Mouse (Mus musculus) liver, postnatal 0 days (tissue): ENCODE measurements around the gene Nsmce1. TPM values are rescaled to one million over a fixed set of nuclear protein-coding genes. Genes with fewer than 3 reads are reported as not detected.

Source experiments
- ATAC-seq: fragments of 200-750 bp; cut with Nextera tagmentation; 2 replicates; pipeline ENCODE4 v1.8.0; 2017; ENCODE audit warnings: mild to moderate bottlenecking, moderate library complexity
- DNase-seq: peaks from one replicate; pipeline ENCODE4 v3.0.0-alpha.2; 2016
- H3K27ac ChIP-seq: fragments of 300-500 bp; sonication (generic); 2 replicates; pipeline ENCODE4 v1.5.1; 2014; ENCODE audit warnings: antibody characterized with exemption, moderate library complexity, mild to moderate bottlenecking, low read depth
- H3K27me3 ChIP-seq: fragments of 300-500 bp; sonication (generic); 2 replicates; pipeline ENCODE4 v1.6.1; 2014; ENCODE audit warnings: low read length, control low read depth, mixed read lengths; ENCODE audit not compliant: insufficient read depth
- H3K36me3 ChIP-seq: fragments of 300-500 bp; sonication (generic); replicated peaks from 2 replicates; pipeline ENCODE4 v1.6.1; 2014; ENCODE audit warnings: mild to moderate bottlenecking, control low read depth, low read length, moderate library complexity, mixed read lengths; ENCODE audit not compliant: insufficient read depth
- H3K4me1 ChIP-seq: fragments of 300-500 bp; sonication (generic); 2 replicates; pipeline ENCODE4 v1.6.1; 2014; ENCODE audit warnings: antibody characterized with exemption, mild to moderate bottlenecking, control low read depth; ENCODE audit not compliant: insufficient read depth
- H3K4me2 ChIP-seq: fragments of 300-500 bp; sonication (generic); 2 replicates; pipeline ENCODE4 v1.6.1; 2014; ENCODE audit warnings: low read depth, mild to moderate bottlenecking, low read length, moderate library complexity, mixed read lengths
- H3K4me3 ChIP-seq: fragments of 300-500 bp; sonication (generic); 2 replicates; pipeline ENCODE4 v1.5.1; 2014; ENCODE audit warnings: low read depth, low read length
- H3K9ac ChIP-seq: fragments of 300-500 bp; sonication (generic); replicated peaks from 2 replicates; pipeline ENCODE4 v1.6.1; 2014; ENCODE audit warnings: mild to moderate bottlenecking, moderate library complexity
- H3K9me3 ChIP-seq: fragments of 300-500 bp; sonication (generic); 2 replicates; pipeline ENCODE4 v1.6.1; 2016; ENCODE audit warnings: mild to moderate bottlenecking, control low read depth, low read length, mixed read lengths
- CTCF ChIP-seq: sonication (generic); IDR thresholded peaks from 2 replicates; pipeline ENCODE4 v1.5.1; 2016; ENCODE audit warnings: antibody characterized with exemption, low read depth
- EP300 ChIP-seq: IDR thresholded peaks from 2 replicates; pipeline ENCODE4 v1.6.1; 2016; ENCODE audit warnings: antibody characterized with exemption, low read depth, mild to moderate bottlenecking
- WGBS: fragments of 180-500 bp; shearing (Covaris S2); extraction: QIAGEN DNeasy Blood & Tissue Kit; methylation state at CpG from one replicate; pipeline ENCODE4 v1.1.7; 2014; ENCODE audit not compliant: insufficient replicate concordance; 5-methylcytosine and 5-hydroxymethylcytosine counted together
- polyA plus RNA-seq: library from polyadenylated mRNA; unstranded; fragments of >200 nt; fragmentation: Nextera tagmentation; extraction: Ambion mirVana; gene quantifications from 2 replicates; pipeline ENCODE4 v1.2.1, GENCODE M21; 2015

The Nsmce1 gene
- polyA plus RNA-seq, 1 experiment from 2014 or later: 49.2 TPM

GRCm38 (mm10) chr7:125519715-125520114, 28.3 kb upstream of the Nsmce1 start:
- WGBS: 53% methylated on average over 3 of the region's 3 CpGs
- DNase-seq: no peak

GRCm38 (mm10) chr7:125517470-125517869, 26.1 kb upstream of the Nsmce1 start:
- H3K27ac ChIP-seq: no peak overlapping the region
- 0 out of 2 replicates have a peak, but pooled peaks cover 2% of the 10 kb centered on the region for H3K9me3 ChIP-seq
- DNase-seq: no peak
- H3K36me3 ChIP-seq: no peaks in the 10 kb centered on the region
- TF ChIP-seq EP300 (no peak), CTCF (no peak)
- no peaks in the 10 kb centered on the region for H3K27me3 ChIP-seq
- 87% methylated on average over 6 of the region's 6 CpGs for WGBS
- H3K4me2 ChIP-seq: no peak overlapping the region
- ATAC-seq: no peak
- H3K4me1 ChIP-seq: peaks cover 32% of the 10 kb centered on the region
- no peak overlapping the region for H3K9ac ChIP-seq
- no peak overlapping the region for H3K4me3 ChIP-seq

More at GRCm38 (mm10) chr7:125519715-125520114, 28.3 kb upstream of the Nsmce1 start:
- peaks cover 40% of the 10 kb centered on the region for H3K4me1 ChIP-seq
- no peak overlapping the region for H3K4me2 ChIP-seq
- H3K4me3 ChIP-seq: no peak overlapping the region
- no peaks in the 10 kb centered on the region for H3K9me3 ChIP-seq
- no peaks in the 10 kb centered on the region for H3K27me3 ChIP-seq
- TF ChIP-seq CTCF (no peak), EP300 (no peak)
- no peak overlapping the region for H3K27ac ChIP-seq
- H3K9ac ChIP-seq: no peak overlapping the region
- H3K36me3 ChIP-seq: no peaks in the 10 kb centered on the region
- ATAC-seq: no peak

GRCm38 (mm10) chr7:125516723-125517122, 25.3 kb upstream of the Nsmce1 start:
- peak; percentile 89 for TF ChIP-seq EP300
- TF ChIP-seq CTCF: no peak
- Histone ChIP-seq H3K9ac (no peak overlapping the region), H3K36me3 (no peaks in the 10 kb centered on the region), H3K4me2 (0 out of 2 replicates have a peak overlapping the region, but pooled peaks have one; percentile 22), H3K27me3 (no peaks in the 10 kb centered on the region), H3K9me3 (0 out of 2 replicates have a peak, but pooled peaks cover 2% of the 10 kb centered on the region), H3K4me3 (no peak overlapping the region), H3K27ac (peak overlapping the region; percentile 22; the same call in 1 of the 2 replicates), H3K4me1 (peaks cover 31% of the 10 kb centered on the region)
- WGBS: 52% methylated on average over 8 of the region's 8 CpGs
- peak; percentile 82 for ATAC-seq
- DNase-seq: no peak

DNA sequence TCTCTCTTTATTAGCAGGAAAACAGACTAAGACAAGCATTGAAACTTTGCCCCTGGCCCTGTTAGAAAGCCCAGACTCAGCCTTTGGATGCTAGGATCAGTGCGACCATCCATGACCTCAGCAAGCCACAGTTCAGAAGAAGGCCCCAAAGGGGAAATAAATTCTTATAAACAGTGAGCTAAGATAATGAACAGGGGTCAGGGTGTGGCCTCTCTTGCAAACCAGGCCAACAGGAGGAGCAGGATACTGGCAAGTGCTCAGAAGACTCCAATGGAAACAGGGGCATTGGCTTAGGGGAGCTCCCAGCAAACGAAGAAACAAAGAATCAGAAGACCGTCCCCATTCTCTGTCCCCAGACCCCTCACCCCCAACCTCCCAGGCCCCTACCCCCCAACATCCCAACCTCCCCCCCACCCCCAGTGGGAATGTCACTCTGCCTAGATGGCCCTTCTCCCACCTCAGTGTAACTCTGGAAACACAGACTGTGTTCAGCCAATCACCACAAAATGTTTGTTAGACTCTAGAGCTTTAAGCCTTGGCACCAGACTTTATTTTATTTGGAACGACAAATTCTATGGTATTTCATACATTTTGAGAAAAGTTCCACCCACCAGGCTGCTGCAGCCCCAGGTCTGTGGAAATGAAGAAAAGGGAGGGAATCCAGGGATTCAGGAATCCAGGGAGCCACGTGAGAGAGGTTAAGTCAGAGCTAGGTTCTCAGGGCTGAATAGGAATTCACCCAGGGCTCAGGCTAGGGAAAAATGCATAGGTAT, 23.9 kb upstream of the Nsmce1 start:
- Histone ChIP-seq H3K36me3 (no peaks in the 10 kb centered on the region), H3K4me1 (peaks cover 38% of the 10 kb centered on the region), H3K4me3 (no peak overlapping the region), H3K9me3 (0 out of 2 replicates have a peak, but pooled peaks cover 2% of the 10 kb centered on the region), H3K4me2 (no peak overlapping the region), H3K27ac (peak overlapping the region; percentile 22; the same call in 1 of the 2 replicates), H3K9ac (no peak overlapping the region), H3K27me3 (no peaks in the 10 kb centered on the region)
- TF ChIP-seq CTCF: no peak
- no peak for TF ChIP-seq EP300
- ATAC-seq: no peak
- DNase-seq: no peak
- 79% methylated on average over 5 of the region's 5 CpGs for WGBS

- H3K9me3 ChIP-seq: 0 out of 2 replicates have a peak, but pooled peaks cover 2% of the 10 kb centered on the region
- peaks cover 28% of the 10 kb centered on the region for H3K4me1 ChIP-seq
- no peak overlapping the region for H3K27ac ChIP-seq
- no peaks in the 10 kb centered on the region for H3K27me3 ChIP-seq
- H3K4me2 ChIP-seq: no peak overlapping the region
- no peak overlapping the region for H3K4me3 ChIP-seq
- H3K36me3 ChIP-seq: no peaks in the 10 kb centered on the region
- H3K9ac ChIP-seq: no peak overlapping the region
- 62% methylated on average over 2 of the region's 2 CpGs for WGBS
- DNase-seq: no peak
- no peak for TF ChIP-seq CTCF
- TF ChIP-seq EP300: no peak
- ATAC-seq: no peak
These were observed 20.5 kb upstream of the Nsmce1 start for GRCm38 (mm10) chr7:125511852-125512251.

- Histone ChIP-seq H3K9me3 (0 out of 2 replicates have a peak, but pooled peaks cover 2% of the 10 kb centered on the region), H3K4me2 (no peak overlapping the region), H3K4me1 (peaks cover 24% of the 10 kb centered on the region), H3K4me3 (no peak overlapping the region), H3K36me3 (no peaks in the 10 kb centered on the region), H3K27me3 (no peaks in the 10 kb centered on the region), H3K9ac (no peak overlapping the region), H3K27ac (no peak overlapping the region)
- DNase-seq (no peak), ATAC-seq (no peak)
- no peak for TF ChIP-seq CTCF
- no peak for TF ChIP-seq EP300
- 82% methylated on average over 5 of the region's 5 CpGs for WGBS
These were observed 20.0 kb upstream of the Nsmce1 start for GRCm38 (mm10) chr7:125511432-125511831.
